Mouse (Mus musculus): ENCODE measurements at regions not wholly inside any gene's neighbourhood (a gene's known extent, or its start where the extent isn't known, plus 50 kb on each side); places are given as distances from the start of the nearest gene placed in this dataset.

DNA sequence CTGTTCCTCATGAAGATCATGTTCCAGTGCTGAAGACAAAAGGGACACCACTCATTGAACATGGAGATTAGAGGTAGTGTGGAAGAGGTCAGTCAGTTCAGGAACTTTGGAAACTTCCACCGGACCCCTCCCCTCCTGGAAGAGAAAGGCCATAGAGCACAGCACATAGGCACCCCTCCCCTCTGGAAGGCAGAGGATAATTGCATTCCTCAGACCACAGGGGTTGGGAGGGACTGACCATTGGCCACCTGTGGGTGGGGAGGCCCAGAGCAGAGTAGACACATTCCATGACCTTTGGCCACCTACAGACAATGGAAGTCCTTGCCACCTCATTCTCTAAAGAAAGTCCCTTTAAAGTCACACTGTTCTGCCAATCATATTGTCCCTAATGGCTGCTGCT, 281.6 kb downstream of the Kcnj2 start:
- ATAC-seq (replicated peaks in 1 of 2; ENCODE audit: insufficient read depth in 1 of 2, low FRiP score in 2 of 2, low TSS enrichment in 1 of 2, low read depth in 1 of 2, poor library complexity in 2 of 2, severe bottlenecking in 2 of 2), result no peak

DNA sequence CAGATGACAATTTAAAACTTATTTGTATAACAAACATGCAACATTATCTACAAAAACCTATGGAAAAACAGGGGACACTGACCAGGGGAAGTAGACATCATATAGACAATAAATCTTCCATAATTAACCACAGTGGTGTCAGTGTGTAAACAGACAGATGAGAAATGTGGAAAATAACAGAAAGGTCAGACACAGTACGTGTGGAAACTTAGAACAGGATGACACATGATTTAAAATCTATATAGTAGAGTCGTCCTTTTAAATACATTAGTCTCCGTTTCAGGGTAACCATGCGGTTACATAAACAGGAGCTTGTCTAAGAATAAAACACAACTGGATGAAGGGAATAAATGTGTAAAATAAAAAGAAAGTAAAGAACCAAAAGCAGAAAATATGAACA, 284.1 kb downstream of the Kcnj2 start:
- ATAC-seq (replicated peaks in 1 of 2; ENCODE audit: insufficient read depth in 1 of 2, low FRiP score in 2 of 2, low TSS enrichment in 1 of 2, low read depth in 1 of 2, poor library complexity in 2 of 2, severe bottlenecking in 2 of 2), result no peak

DNA sequence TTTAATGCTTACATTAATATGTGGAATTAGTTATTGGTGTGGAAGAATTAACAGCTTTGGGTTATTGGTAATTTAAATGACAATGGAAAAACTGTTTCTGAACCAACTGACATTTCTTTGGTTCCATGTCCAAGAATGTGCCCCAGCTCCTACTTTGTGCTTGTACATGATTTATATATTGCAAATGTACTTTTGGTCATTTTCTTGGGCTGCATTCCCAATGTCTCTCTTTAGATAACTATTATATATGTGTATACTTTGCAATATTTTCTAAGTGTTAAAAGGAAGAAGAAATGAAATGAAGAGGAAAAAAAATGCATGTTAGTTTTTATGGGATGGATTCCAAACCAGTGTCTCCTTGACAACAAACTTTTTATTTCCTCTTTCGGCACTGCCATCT, 297.4 kb downstream of the Kcnj2 start:
- ATAC-seq (replicated peaks in 1 of 2; ENCODE audit: insufficient read depth in 1 of 2, low FRiP score in 2 of 2, low TSS enrichment in 1 of 2, low read depth in 1 of 2, poor library complexity in 2 of 2, severe bottlenecking in 2 of 2), result no peak

DNA sequence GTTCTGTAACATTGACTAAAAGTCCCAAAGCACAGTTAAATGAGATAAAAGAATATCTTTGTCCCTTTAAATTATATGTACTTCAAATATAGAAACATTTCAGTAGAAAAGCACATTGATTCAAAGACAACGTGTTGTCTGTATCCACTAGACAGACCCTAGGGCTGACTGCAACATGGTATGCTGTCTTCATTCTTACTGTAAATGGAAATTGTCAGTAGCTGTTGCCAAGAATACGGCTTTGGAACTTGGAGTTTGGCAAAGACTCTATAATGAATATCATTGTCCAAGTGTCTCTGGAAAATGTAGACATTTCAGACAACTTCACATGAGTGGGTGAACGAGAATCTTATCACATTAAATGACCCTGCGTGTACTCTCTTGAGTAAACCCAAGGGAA, 311.2 kb downstream of the Kcnj2 start:
- ATAC-seq (replicated peaks in 1 of 2; ENCODE audit: insufficient read depth in 1 of 2, low FRiP score in 2 of 2, low TSS enrichment in 1 of 2, low read depth in 1 of 2, poor library complexity in 2 of 2, severe bottlenecking in 2 of 2), result no peak

DNA sequence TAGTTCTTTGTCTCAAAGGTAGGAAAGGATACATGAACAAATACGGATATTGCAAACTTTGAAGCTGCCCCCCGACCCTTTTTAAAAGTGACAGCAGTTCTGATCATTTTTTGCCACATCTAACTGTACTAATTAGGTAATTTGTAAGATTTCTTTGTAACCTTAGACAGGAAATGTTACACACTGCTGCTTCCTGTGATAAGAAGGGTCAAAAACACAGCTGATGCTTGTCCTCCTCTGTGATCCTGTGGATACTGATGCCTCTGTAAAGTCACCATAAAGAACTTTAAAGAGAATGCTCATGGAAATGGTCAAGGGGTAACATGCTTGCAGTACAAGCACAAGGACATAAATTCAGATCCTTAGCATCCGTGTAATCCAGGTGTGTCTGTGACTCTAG, 313.9 kb downstream of the Kcnj2 start:
- peak; percentile 56 to 68; a peak in 3 of 4 replicates for ATAC-seq (replicated peaks in 1 of 2; ENCODE audit: insufficient read depth in 1 of 2, low FRiP score in 2 of 2, low TSS enrichment in 1 of 2, low read depth in 1 of 2, poor library complexity in 2 of 2, severe bottlenecking in 2 of 2)

DNA sequence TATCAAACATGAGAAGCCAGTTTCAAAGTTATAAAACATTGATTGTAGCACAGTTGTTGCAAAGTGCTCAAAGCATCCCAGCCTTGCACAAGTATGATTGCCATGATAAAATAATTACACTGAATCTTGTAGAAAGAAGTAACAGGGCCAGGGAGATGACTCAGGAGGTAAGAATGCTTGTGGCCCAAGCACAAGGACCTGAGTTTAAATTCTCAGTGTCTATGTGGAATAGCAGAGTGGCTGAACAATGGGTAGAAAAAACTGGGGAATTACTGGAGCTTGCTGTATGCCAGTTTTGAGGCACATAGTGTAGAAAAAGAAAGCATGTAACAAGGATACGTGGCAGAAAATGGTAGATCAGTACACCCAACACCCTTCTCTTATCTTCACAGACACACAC, 332.7 kb downstream of the Kcnj2 start:
- no peak for ATAC-seq (replicated peaks in 1 of 2; ENCODE audit: insufficient read depth in 1 of 2, low FRiP score in 2 of 2, low TSS enrichment in 1 of 2, low read depth in 1 of 2, poor library complexity in 2 of 2, severe bottlenecking in 2 of 2)

DNA sequence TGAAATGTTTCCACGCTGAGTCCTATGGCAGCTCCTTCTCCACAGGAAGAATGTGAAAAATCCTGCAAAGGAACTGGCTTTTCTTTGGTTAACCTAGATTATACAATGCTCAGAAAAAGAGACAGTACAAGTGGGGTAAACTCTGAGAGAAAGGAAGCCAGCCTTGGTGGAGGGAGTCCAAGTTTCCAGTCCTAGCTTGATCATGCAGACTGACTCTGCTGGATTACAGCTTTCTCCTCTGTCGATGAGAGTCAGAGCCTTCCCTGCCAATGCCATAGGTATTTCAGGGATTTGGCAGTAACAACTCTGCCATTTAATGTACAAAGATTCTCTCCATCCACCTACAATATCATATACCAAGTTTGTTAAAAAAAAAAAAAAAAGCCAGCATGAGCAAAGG, 343.3 kb downstream of the Kcnj2 start:
- no peak for ATAC-seq (replicated peaks in 1 of 2; ENCODE audit: insufficient read depth in 1 of 2, low FRiP score in 2 of 2, low TSS enrichment in 1 of 2, low read depth in 1 of 2, poor library complexity in 2 of 2, severe bottlenecking in 2 of 2)

DNA sequence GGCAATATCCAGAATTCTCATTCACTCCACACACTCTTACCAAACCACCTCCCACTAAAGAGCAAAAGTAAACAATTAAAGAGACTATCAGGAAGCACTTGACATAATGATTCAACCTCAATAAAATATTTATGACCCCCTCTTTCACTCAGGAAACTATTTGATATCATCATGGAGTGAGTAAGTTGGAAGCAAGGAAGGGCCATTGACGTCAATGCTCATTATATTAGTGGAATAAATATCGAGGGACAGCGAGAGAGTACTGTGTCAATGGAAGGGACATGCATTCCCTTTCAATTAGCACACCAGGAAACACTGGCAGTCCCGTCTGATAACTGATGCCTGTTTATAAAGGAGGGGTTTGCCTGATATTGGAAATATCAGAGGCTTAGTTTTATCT, 358.9 kb downstream of the Kcnj2 start:
- no peak for ATAC-seq (replicated peaks in 1 of 2; ENCODE audit: insufficient read depth in 1 of 2, low FRiP score in 2 of 2, low TSS enrichment in 1 of 2, low read depth in 1 of 2, poor library complexity in 2 of 2, severe bottlenecking in 2 of 2)

DNA sequence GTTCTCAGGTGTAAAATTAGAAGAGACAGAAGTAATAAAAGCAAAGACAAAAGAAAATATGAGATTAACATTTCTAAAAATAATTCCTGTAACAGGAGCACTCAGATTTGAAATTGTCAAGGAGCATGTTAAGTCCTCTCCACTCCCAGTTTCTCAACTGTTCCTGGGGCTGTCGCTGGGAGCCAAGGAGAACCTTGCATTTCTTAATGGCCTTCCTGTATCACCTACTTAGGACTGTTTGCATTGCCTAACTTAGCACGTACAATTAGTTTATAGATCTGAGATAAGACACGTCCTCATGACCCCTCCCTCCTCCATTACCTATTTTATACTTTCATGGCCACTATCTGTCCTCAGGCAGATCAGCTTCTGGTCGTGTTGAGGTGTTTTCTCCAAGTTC, 360.8 kb downstream of the Kcnj2 start:
- no peak for ATAC-seq (replicated peaks in 1 of 2; ENCODE audit: insufficient read depth in 1 of 2, low FRiP score in 2 of 2, low TSS enrichment in 1 of 2, low read depth in 1 of 2, poor library complexity in 2 of 2, severe bottlenecking in 2 of 2)

DNA sequence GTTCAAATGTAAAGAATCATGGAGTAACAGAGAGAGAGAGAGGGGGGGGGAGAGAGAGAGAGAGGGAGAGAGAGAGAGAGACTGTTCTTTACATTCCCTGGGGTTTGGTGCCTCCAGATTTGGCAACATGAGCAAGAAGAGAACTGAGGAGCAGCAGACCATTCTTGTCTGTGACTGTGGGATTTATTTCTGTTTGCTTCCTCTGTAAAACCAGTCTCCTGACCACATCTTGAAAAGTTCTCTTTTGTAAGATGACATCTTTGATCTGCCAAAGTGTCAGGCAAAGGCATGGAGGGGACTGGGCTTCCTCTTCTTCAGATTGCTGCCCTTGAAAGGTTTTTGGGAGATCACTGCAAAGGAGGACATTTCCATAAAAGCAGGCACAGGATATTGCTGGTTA, 376.3 kb downstream of the Kcnj2 start:
- peak in 1 of 2 experiments; percentile 39; a peak in 2 of 4 replicates for ATAC-seq (replicated peaks in 1 of 2; ENCODE audit: insufficient read depth in 1 of 2, low FRiP score in 2 of 2, low TSS enrichment in 1 of 2, low read depth in 1 of 2, poor library complexity in 2 of 2, severe bottlenecking in 2 of 2)

DNA sequence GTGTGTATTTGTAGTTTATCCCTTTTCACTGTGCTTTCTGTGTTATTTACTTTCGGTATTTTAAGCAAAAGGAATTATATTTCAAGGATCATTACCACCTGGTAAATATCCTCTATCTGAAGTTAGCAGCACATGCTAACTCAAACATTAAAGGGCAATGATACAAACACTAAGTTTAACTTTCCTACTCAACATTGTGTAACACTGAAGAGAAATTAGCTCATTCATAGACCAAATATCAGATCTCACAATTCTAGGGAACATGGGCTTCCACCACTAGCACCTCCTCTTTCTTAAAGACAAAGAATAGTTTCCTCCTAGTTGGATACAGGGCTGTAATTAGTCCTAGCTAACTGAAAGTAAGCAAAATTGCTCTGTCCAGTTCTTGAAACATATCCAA, 377.4 kb downstream of the Kcnj2 start:
- no peak for ATAC-seq (replicated peaks in 1 of 2; ENCODE audit: insufficient read depth in 1 of 2, low FRiP score in 2 of 2, low TSS enrichment in 1 of 2, low read depth in 1 of 2, poor library complexity in 2 of 2, severe bottlenecking in 2 of 2)

DNA sequence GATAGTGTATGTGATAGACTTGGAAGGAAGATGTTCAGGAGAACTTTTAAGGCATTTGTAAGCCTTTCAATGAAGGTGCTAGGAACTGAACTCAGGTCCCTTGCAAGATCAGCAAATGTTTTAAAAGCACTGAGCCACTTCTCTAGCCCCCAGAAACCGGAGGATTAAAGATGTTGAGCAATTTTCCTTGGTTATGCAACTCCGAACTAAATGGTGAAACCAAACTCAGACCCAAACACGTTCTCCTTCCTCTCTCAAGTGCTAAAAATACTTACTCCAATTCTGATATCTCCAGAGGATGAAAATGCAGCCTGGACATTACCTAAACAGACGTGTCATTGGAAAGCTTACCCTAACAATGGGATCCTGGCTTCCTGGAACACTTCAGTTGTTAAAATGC, 378.8 kb downstream of the Kcnj2 start:
- no peak for ATAC-seq (replicated peaks in 1 of 2; ENCODE audit: insufficient read depth in 1 of 2, low FRiP score in 2 of 2, low TSS enrichment in 1 of 2, low read depth in 1 of 2, poor library complexity in 2 of 2, severe bottlenecking in 2 of 2)

DNA sequence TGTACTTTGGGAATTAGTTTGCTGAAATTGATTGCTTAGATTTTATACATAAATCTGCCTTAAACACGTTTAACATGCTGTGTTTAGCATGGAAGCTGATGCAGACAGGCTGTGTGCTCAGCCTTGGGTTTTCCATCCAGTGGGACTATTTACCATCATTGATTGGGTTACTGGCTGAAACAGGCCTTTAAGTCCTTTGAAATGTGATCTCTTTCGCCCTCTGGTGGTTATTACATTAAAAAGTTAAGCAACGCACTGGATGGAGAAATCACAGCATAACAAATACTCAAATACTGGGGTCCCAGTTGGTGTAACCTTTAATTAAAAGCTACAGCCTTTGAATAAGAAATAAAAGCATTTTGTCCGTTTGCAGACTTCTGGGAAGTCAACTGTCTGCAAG, 379.8 kb downstream of the Kcnj2 start:
- ATAC-seq (replicated peaks in 1 of 2; ENCODE audit: insufficient read depth in 1 of 2, low FRiP score in 2 of 2, low TSS enrichment in 1 of 2, low read depth in 1 of 2, poor library complexity in 2 of 2, severe bottlenecking in 2 of 2), result peak; percentile 68 to 83; a peak in 3 of 4 replicates

DNA sequence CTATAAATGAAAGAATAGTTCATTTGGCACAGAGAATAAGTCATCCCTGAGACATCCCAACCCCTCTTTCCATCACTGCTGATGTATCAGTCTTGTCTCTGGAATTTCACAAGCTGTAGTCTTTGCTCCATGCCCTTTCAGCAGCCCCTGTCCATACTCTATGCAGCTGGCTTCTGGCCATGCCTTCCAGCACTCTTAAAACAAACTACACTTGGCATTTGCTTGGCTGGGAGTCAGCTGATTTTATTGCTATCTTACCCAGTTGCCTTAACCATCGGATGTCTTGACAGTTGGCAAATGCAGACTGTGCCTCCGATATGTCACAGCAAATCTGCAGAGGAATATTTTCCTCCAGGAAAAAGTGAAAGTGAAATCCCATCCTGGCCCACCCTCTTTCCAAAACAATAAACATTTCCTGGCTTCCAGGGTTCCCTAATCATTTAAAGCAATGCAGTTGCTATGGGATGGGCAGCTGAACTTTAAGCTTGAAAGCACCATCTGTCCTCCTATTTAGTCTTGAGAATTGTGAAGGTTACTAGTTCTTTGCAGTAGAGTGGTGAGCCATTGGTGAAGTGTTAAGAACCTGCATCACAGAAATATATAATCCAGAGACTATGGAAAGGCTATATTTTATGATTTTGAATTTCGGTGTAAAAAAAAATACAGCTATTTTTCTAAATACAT, 385.0 kb downstream of the Kcnj2 start:
- ATAC-seq (replicated peaks in 1 of 2; ENCODE audit: insufficient read depth in 1 of 2, low FRiP score in 2 of 2, low TSS enrichment in 1 of 2, low read depth in 1 of 2, poor library complexity in 2 of 2, severe bottlenecking in 2 of 2), result no peak

DNA sequence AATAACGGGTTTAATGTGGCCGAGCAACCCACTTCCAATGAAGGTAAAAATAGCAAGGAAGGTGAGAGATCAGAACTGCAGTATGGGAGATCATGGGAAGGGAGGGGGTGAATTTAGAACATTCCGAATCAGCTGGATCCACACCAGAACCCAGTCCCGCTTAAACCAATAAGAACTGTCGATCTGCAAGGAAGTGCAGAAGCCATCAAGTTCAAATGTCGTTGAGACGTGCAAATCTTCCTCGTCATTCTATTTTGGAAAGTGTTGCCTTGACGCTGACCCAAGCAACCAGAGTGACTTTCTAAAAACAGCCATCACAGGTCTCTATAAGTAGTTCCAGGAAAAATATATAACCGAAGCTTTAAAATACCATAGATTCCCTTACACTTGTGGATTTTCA, 394.1 kb downstream of the Kcnj2 start:
- ATAC-seq (replicated peaks in 1 of 2; ENCODE audit: insufficient read depth in 1 of 2, low FRiP score in 2 of 2, low TSS enrichment in 1 of 2, low read depth in 1 of 2, poor library complexity in 2 of 2, severe bottlenecking in 2 of 2), result no peak

DNA sequence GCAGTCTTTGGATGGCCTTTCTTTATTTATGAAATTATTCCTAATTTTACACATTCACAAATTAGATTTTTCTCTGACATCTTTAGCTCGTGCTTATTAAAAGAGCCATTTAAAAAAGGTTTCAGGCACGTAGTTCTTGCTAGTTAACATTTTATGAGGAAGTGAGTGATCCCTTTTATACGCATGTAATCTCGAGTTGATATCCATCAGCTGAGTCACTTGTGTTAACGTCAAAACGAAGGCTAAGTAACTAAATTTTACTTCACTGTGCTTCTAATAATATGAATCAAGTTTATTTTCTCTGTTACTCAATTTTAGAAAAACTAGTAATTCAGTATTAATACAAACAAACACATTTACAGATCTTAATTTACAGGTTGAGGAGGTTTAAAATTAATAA, 419.0 kb downstream of the Kcnj2 start:
- no peak for ATAC-seq (replicated peaks in 1 of 2; ENCODE audit: insufficient read depth in 1 of 2, low FRiP score in 2 of 2, low TSS enrichment in 1 of 2, low read depth in 1 of 2, poor library complexity in 2 of 2, severe bottlenecking in 2 of 2)

DNA sequence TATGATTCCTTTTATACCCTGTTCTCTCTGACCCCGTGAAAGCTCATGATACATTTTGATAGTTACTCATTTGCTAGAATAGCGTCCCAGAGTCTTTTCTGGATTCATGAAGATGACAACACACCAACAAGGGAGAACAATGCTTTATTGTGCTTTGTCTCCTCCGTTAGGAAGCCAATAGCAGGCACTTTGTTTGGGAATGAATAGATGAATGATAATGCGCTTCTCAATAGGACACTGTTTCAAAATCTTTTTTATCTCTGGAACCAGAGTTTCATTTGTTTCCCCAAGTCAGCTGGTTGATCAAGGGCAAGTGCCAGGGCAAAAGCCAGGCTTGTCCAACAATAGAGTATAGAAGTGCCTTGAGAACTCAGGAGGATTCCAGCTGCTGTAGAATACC, 446.5 kb downstream of the Kcnj2 start:
- no peak for ATAC-seq (replicated peaks in 1 of 2; ENCODE audit: insufficient read depth in 1 of 2, low FRiP score in 2 of 2, low TSS enrichment in 1 of 2, low read depth in 1 of 2, poor library complexity in 2 of 2, severe bottlenecking in 2 of 2)

DNA sequence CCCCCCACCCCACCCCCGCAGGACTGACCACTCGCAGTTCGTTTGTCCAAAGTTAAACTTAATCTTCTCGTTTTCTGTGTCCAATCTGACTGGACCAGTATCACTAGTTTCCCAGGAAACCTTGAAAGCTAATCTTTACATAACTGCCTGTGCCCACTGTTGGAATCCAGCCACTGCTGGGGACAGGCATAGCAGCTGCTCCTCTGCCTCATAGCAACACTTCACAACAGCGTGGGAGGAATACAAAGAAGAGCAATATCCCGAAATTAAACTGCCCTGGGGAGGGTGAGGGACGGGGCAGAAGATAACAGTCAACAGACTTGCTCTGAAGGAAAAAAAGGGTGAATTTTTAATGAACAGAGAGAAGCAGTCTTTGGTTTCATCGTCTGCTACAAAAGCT, 456.8 kb downstream of the Kcnj2 start:
- ATAC-seq (replicated peaks in 1 of 2; ENCODE audit: insufficient read depth in 1 of 2, low FRiP score in 2 of 2, low TSS enrichment in 1 of 2, low read depth in 1 of 2, poor library complexity in 2 of 2, severe bottlenecking in 2 of 2), result no peak

DNA sequence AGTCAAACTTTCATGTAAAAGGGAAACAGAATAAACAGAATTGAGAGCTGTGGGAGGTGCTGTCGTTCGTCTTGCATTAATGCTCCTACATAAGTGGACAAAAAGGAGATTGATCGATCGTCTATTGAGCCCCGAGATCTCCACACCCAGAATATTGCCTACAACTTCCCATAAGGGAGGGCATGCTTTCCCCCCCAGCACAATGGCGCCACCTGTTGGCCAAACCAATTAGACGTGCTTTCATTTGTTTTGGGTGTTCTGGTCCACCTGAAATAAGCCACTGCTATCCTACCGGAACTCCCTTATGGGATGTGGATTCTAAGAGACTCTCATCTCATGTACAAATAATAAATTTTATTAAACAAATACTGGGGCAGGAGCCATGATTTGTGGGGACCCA, 457.5 kb downstream of the Kcnj2 start:
- peak; percentile 49 to 58; a peak in 3 of 4 replicates for ATAC-seq (replicated peaks in 1 of 2; ENCODE audit: insufficient read depth in 1 of 2, low FRiP score in 2 of 2, low TSS enrichment in 1 of 2, low read depth in 1 of 2, poor library complexity in 2 of 2, severe bottlenecking in 2 of 2)
